Mouse (Mus musculus): Measurements from ENCODE around the gene Arhgap40. TPM values are rescaled to one million over a fixed set of nuclear protein-coding genes. Genes with fewer than 3 reads are reported as not detected.

The Arhgap40 gene
- polyA plus RNA-seq, 1 experiment = not detected

DNA sequence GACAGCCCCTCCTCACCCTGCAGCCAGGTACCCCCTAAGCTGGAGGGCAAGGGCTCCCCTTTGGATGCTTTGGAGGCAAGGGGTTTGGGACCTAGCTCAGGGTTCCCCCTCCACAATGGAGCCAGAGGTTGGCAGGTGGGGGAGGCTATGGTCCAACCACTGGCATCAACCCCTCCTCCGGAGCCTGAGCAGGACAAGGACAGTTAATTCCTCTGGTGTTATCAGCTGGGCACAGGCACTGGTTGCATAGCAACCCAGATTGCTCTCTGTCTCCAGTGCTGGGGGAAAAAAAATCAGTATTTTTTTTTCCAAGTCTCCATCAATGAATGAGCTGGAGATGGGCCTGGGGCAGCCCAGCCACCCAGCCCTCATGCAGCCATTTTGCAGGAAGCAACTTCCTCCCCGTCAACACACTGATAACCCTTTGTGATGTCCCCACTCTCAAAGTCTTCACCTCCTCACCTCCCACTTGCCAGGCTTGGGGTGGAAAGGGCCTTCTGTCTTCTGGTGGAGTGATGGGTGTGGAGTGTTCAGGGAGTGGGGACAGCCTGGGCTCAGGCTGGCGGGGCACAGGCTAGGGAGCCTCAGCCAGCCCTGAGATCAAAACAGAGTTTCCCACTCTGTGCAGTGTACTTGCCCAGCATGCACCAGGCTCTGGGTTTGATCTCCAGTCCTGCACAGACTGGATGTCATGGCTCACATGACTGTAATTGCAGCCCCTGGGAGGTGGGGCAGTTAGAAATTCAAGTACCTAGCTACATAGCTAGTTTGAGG is 49.0 kb downstream of the Arhgap40 start:
- TF ChIP-seq CTCF (IDR thresholded peaks at IDR 0.05; ENCODE audit: borderline replicate concordance, insufficient read depth, low read length) (no peak), POLR2A (IDR thresholded peaks at IDR 0.05; ENCODE audit: low read depth, low read length) (no peak)
- no peaks in the 10 kb centered on the region for H3K4me1 ChIP-seq (ENCODE audit: control insufficient read depth, insufficient read depth, low read length)
- no peak overlapping the region for H3K27ac ChIP-seq (ENCODE audit: insufficient read depth, low read length)
- H3K4me3 ChIP-seq (ENCODE audit: insufficient read depth, low read length) = no peak overlapping the region

DNA sequence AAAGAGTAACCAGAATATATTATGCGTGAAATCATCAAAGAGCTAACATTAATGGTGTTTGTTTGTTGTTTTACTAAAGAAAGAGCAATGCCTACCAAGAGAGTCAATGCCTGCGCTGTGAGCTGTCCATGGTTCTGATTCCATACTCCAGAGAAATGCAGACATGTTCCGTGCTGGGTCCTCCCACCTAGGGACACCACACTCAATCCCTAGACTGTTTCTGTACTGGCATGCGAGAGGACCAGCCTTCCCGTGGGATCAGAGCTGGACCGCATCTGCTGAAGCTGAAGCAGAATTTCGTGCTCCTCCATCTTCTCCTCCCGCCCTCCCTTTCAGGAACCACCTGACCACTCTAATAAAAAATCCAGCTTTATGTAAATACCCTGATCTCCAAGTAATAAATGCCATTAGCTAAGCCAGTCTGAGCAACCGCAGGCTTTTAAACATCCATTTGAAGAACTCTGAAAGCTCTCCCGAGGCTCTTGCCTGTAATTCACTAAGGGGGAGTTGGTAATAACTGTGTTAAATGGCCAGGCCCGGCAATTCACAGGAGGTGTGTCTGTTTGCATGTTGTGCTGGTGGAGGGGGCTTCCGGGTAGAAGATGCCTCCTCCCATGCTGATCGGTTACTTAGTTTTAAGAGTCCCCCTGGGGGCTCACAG is 58.0 kb downstream of the Arhgap40 start:
- Histone ChIP-seq H3K27ac (ENCODE audit: insufficient read depth, low read length) (no peak overlapping the region), H3K4me3 (ENCODE audit: insufficient read depth, low read length) (no peak overlapping the region), H3K4me1 (ENCODE audit: control insufficient read depth, insufficient read depth, low read length) (no peaks in the 10 kb centered on the region)
- no peak for TF ChIP-seq POLR2A (IDR thresholded peaks at IDR 0.05; ENCODE audit: low read depth, low read length)

DNA sequence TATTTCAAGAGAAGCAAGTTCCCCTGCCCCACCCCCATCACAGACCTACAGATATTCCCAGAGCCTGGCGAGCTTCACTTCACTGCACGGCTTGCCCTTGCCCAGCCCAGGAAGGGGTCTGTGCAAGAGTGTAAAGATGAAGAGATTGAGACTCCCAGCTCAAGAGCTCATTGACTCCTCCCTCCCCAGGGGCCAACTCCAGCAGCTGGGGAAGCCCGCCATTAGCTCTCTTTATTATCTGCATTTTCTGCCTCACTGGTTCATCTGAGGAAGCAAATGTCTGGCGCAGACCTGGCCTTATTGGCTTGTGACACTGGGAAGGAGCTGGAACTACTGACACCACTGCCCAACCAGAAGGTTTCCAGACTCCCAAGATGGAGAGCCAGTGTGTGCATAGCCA is 67.4 kb downstream of the Arhgap40 start:
- Histone ChIP-seq H3K4me3 (ENCODE audit: insufficient read depth, low read length) (no peak overlapping the region), H3K27ac (ENCODE audit: insufficient read depth, low read length) (no peak overlapping the region), H3K4me1 (ENCODE audit: control insufficient read depth, insufficient read depth, low read length) (no peaks in the 10 kb centered on the region)
- TF ChIP-seq POLR2A (IDR thresholded peaks at IDR 0.05; ENCODE audit: low read depth, low read length) (no peak), CTCF (IDR thresholded peaks at IDR 0.05; ENCODE audit: borderline replicate concordance, insufficient read depth, low read length) (no peak)

DNA sequence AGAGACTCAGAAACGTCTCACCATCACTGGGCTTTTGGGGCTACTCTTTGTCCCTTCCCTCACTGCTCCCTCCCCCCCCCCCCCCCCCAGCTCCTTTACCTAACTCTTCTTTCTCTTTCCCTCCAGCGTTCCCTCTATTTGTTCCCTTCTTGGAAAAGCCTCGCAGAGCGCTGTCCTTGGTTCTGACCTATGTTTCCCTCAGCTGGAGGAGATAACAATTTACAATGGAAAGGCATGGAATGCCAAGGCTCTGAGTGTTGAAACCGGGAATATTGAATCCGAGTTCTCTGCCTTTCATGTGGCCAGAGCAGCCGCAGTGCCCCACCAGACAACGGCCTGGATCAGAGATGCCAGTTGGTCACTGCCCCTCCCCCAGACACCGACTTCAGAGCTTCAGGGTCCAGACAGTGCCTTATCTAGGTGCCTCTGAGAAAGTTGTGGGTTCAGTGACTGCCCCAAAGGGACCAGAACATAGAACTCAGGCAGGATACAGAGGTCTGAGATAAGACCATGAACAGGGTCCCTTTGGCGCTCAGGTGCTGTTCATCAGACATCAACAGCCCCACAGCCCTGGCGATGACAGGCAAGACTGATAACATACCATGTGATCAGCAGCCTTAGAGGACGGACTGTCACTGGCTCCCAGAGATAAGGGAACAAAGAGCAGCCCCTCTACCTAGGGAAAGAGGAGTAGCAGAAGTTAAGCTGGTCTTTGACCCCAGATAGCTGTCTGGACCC is 72.2 kb downstream of the Arhgap40 start:
- H3K4me3 ChIP-seq (ENCODE audit: insufficient read depth, low read length) = no peak overlapping the region
- no peak overlapping the region for H3K27ac ChIP-seq (ENCODE audit: insufficient read depth, low read length)
- H3K4me1 ChIP-seq (ENCODE audit: control insufficient read depth, insufficient read depth, low read length) = no peaks in the 10 kb centered on the region
- TF ChIP-seq POLR2A (IDR thresholded peaks at IDR 0.05; ENCODE audit: low read depth, low read length) (no peak), CTCF (IDR thresholded peaks at IDR 0.05; ENCODE audit: borderline replicate concordance, insufficient read depth, low read length) (no peak)

DNA sequence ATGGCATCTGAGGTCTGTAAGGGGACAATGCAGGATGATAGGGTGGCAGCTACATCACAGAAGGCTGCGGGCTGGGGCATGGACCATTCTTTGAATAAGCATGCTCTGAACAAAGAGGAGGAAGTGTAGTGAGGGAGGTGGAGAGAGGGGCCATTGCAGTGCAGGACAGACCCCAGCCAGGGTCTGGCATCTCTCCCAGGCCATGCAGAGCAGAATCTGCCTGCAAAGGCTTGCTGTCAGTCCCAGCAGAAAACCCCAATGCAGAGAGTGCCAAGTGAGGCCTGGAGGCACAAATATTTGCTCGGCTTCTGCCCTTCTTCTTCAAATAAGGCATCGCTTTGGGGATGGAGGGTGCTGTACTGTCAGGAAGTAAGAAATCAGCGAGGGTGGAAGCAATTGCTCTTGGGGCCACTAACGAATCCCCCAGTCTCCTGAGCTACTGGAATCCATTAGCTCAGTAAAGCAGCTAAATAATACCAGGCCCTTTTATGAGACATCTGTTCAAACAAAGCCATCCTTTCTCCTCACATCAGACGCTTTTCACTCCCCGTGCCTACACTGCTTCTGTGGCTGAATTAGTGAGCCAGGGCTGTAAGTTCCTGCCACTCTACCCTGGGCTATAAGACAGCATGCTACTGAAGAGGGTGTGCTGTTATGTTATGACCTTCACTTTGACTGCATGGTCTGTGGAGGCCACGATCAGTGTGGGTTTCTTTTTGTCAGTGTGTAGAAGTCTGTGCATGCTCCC is 76.1 kb downstream of the Arhgap40 start:
- no peaks in the 10 kb centered on the region for H3K4me1 ChIP-seq (ENCODE audit: control insufficient read depth, insufficient read depth, low read length)
- TF ChIP-seq POLR2A (IDR thresholded peaks at IDR 0.05; ENCODE audit: low read depth, low read length) = no peak
- TF ChIP-seq CTCF (IDR thresholded peaks at IDR 0.05; ENCODE audit: borderline replicate concordance, insufficient read depth, low read length) = no peak

DNA sequence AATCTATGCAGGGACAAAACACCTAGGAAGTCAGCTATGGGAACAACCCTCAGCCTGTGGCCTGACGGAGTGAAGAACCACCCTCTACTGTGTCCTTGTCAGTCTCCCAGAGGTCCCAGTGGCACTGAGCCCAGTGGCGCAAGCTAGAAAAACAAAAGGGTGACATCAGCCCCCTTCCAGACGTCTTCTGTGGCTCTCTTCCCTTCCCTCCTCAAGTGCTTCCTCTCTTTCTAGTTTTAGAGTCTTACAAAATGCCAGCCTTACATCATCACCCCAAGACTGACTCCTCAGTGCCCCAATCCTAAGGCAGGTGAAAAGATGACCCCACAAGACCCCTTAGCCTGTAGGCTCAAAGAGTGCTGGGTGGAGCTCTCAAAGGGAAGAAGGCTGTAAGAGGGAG is 77.9 kb downstream of the Arhgap40 start:
- Histone ChIP-seq H3K27ac (ENCODE audit: insufficient read depth, low read length) (no peak overlapping the region), H3K4me3 (ENCODE audit: insufficient read depth, low read length) (no peak overlapping the region), H3K4me1 (ENCODE audit: control insufficient read depth, insufficient read depth, low read length) (no peaks in the 10 kb centered on the region)
- TF ChIP-seq POLR2A (IDR thresholded peaks at IDR 0.05; ENCODE audit: low read depth, low read length) = no peak

More for the DNA sequence above, 76.1 kb downstream of the Arhgap40 start:
- H3K27ac ChIP-seq (ENCODE audit: insufficient read depth, low read length) = no peak overlapping the region
- no peak overlapping the region for H3K4me3 ChIP-seq (ENCODE audit: insufficient read depth, low read length)

DNA sequence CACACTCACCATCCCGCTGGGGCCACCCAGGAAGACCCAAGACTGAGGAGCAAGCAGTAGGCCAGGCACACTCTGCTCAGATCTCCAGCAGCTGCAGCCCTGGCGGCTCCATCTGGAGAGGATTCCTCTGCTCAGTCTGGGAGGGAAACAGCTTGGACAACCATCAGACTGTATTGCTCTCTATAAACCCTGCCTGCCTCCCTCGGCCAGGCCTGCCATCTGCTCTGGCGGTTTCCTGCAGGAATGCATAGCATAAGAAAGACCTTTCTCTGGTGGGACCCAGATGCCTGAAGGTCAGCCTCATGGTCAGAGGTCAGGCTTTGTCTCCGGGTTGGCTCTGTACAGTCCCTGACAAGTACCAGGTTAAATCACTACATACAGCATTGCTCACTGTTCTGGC is 78.7 kb downstream of the Arhgap40 start:
- TF ChIP-seq CTCF (IDR thresholded peaks at IDR 0.05; ENCODE audit: borderline replicate concordance, insufficient read depth, low read length) = no peak
- no peak for TF ChIP-seq POLR2A (IDR thresholded peaks at IDR 0.05; ENCODE audit: low read depth, low read length)
- no peak overlapping the region for H3K27ac ChIP-seq (ENCODE audit: insufficient read depth, low read length)
- no peaks in the 10 kb centered on the region for H3K4me1 ChIP-seq (ENCODE audit: control insufficient read depth, insufficient read depth, low read length)
- no peak overlapping the region for H3K4me3 ChIP-seq (ENCODE audit: insufficient read depth, low read length)

DNA sequence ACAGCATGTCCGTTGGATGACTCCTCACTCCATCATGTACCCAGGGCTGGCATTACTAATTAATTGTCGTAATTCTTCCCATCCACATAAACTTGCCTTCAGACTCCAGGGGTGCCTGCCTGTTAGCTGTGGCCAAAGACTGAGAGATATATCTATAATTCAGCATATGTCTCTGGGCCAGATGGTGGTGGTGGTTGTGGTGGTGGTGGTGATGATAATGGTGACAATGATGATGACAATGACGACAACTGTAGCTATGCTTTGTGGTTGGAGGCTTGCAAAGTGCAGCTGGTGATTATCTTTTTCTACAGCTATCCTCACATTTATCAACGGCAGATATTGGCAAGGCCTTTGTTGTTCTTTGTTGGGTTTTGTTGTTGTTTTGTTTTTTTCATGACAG is 80.8 kb downstream of the Arhgap40 start:
- Histone ChIP-seq H3K4me3 (ENCODE audit: insufficient read depth, low read length) (no peak overlapping the region), H3K27ac (ENCODE audit: insufficient read depth, low read length) (no peak overlapping the region), H3K4me1 (ENCODE audit: control insufficient read depth, insufficient read depth, low read length) (no peaks in the 10 kb centered on the region)
- TF ChIP-seq CTCF (IDR thresholded peaks at IDR 0.05; ENCODE audit: borderline replicate concordance, insufficient read depth, low read length) = no peak
- TF ChIP-seq POLR2A (IDR thresholded peaks at IDR 0.05; ENCODE audit: low read depth, low read length) = no peak

DNA sequence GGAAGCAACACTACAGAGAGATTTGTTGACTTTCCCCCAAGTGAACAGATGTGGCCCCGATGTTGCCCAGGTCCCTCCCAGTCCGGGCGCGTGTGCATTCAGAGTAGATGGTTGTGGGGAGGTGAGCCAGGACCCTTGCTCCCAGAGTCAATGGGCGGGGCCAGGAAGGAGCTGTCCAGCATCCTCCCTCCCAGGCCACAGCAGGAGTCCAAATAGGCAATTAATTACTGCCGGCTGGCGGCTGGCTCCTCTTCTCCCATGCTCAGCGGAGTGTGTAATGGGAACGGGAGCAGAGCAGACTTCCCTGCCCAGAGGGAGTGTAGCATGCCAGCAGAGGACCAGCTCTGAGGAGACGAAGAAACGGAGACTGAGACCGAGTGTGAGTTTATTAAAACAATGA is 82.5 kb downstream of the Arhgap40 start:
- no peaks in the 10 kb centered on the region for H3K4me1 ChIP-seq (ENCODE audit: control insufficient read depth, insufficient read depth, low read length)
- H3K4me3 ChIP-seq (ENCODE audit: insufficient read depth, low read length) = no peak overlapping the region
- no peak for TF ChIP-seq POLR2A (IDR thresholded peaks at IDR 0.05; ENCODE audit: low read depth, low read length)
- no peak for TF ChIP-seq CTCF (IDR thresholded peaks at IDR 0.05; ENCODE audit: borderline replicate concordance, insufficient read depth, low read length)
- H3K27ac ChIP-seq (ENCODE audit: insufficient read depth, low read length) = no peak overlapping the region
